Mouse (Mus musculus): ENCODE data around the gene Fam83f.
"Not testable (repeated sequence)": the region's sequence is repeated elsewhere in the genome, so short reads cannot be mapped to it uniquely, and the experiment has no call there.

The Fam83f gene

DNA sequence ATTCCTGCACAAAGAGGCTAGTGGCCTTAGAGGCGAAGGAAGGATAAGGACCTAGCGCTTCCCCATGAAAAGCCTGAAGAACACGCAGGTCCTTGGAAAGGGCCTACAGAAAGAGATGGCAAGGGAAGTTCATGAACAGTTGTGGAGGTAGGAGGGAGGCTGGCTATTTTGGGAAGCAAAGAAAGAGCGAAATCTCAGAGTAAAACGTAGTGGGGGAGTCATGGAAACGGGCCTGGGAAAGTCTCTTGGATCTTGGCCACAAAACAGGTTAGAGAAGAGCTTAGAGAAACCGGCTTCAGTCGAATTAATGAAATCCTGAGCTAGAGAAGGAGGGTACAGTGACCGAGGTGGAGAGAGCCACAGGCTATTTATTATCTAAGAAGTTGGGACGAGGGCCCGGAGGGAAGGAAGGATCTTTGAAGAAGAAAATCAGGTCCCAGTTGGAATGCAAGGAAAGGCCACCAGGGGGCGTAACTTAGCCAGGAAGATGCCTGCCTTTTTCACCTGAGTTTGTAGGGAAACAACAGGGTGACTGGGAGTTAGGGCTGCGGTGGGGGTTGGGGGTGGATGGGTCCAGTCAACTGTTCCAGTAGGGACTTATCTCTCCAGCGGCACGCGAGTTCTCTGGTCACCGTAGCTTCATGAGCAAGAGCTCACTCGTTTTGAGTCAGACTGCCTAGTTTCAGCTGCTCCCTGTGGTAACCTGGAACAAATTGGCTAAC is 34.3 kb downstream of the Fam83f start:
- peak; percentile 76 for DNase-seq (ENCODE audit: low spot score)

DNA sequence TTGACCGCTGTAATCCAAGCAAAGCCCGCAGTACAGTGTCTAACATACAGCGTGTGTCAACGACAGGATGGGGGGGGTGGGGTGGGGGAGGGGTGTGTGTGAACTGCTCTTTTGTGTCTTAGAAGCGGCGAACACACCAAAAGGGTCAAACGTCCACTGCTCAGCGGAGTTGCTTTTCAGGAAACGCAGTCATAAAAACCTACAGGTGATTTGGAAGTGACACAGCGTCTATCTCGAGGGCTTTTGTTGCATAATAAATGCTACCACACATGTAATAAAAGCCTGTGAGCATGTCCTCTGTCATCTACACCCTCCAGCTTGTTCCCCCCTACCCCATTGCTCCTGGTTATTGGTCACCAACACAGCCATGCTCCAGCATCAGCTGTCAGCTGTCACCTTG is 34.9 kb downstream of the Fam83f start:
- DNase-seq (ENCODE audit: low spot score), result no peak

DNA sequence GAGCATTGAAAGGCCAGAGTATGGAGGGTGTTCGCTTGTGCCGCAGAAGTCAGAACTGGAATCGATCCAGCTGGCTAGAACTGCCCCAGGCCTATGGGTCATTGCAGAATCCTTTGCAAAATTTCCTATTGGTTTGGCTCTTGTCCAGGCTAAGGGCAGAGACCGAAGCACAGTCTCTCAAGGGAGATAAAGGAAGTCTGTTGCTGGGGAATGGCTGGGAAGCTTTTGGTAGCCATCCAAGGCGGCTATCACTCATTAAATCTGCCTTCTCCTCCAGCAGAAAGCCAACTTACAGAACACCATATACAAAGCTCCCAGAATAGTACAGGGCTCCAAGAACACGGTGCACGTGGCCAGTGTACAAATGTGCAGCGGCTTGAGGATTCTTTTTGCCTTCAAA is 35.4 kb downstream of the Fam83f start:
- DNase-seq (ENCODE audit: low spot score), result peak; percentile 78

DNA sequence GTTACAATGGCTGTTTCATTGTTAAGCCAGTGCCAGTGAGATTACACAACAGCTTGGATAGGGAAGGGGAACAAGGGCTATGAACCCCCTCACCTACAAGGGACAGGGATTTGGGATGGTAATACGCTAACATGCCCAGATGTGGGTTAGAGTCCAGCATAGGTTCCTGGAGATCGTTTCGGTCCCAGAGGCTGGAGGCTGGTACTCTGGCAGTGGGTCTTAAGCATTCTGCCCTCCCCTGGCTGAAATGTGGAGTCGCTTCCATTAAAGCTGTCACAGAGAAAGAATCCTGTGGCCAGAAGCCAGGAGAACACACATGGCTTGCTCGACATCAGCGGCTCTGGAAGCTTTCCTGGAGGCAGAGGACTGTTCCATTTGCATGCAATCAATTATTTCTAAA is 37.9 kb downstream of the Fam83f start:
- DNase-seq (ENCODE audit: low spot score), result peak; percentile 50

DNA sequence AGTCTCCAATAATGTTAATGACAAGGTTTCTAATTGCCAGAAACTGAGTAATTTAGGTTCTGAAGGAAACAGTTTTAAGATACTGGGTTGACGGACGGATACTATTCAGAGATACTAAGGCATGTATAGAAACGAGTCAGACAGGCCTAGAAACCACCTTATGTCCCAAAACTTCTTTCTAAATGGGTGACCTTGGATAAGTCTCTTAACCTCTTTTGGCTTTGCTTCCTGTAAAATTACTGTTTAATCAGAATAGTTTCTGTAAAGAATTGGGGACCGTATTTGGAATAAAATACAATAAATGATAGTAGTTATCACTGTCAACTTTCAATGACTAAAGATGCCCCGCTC is 38.6 kb downstream of the Fam83f start:
- no peak for DNase-seq (ENCODE audit: low spot score)

DNA sequence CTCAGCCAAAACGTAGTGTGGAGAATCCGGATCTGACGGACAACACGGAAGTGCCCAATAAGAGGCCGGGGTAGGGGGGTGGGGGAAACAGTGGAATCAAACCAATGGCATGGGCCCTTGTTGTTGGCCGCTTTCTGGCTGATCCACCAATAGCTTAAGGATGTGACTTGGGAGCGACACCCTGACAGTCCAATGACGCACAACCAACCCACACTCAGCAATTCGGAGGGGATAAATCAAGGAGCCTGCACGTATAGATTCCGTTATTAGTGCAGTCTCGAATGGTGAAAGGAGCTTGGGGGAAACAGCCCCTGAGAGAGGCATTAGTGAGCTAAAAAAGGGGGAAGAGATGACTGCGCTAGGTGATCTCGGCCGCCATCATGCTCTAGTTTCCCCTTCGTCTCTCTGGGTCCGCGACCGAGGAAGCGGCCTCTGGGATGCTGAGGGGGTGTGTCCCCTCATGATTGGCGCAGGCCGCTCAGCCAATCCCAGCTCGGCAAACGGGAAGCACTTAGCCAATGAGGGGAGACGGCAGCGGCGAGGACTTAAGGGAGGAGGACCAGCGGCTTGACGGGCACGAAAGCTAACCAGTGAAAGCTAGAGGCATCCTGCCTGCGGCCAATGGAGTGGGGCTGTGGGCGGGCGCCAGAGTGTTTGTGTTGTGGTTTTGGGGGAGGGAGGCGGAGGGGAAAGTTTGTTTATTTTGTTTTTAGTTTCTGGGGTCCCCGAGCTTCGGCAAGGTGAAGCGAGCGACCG is 39.1 kb downstream of the Fam83f start, which contains the start of gene Tnrc6b:
TSS of gene Tnrc6b (plus strand) at position 706 of the 756 bp plus-strand sequence.
- peak; percentile 99 for DNase-seq (ENCODE audit: low spot score)

DNA sequence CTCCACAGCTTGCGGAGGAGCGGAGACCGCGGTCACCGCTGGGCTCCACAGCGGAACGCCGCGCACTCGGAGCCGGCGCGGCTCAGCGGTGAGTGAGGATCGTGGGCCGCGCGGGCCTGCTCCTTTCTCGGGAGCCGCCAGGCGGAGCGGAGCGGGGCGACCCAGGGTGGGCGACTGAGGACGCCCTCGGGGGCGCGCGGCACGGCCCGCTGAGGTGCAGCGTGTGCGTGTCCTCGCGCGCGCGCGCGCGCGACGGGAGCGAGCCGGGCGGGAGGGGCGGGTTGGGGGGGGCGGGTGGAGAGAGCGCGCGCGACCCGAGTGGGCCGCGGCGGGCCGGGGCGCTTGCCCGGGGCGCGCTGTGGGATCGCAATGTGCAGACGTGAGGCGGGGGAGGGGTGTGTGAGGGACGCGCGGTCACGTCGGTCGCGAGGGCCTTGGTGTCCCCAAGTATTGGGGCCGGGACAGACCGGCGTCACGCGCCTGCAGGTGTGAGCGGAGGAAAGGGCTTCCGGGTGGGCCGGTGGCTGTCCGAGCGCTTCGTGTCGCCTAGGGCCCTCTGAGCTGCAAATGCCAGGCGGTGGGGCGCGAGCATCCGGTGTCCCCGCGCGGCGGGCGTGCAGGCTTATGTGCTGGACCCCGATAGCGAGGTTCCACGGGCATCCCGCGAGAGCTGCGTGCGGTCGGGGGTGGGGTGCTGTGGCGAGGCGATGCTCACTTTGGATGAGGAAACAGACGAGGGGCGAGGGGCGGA is 39.9 kb downstream of the Fam83f start:
- DNase-seq (ENCODE audit: low spot score), result peak; percentile 35

DNA sequence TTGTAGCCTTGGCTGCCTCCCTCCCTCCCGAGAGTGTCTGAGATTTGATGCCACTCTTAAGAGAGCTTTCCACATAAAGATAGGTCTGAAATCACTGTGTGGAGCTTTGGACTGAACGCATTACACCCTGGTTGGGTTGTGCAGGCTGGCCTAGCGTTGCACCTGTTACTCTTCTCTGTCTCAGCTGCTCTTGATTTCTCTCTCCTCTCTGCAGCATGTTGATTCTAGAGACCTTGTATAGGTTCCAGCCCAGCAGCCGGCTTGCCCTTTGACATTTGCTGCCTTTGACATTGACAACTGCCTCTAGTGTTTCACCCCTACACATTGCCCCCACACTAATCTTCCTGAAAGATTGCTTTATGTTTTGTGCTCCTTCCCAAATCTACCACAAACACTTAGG is 42.7 kb downstream of the Fam83f start:
- no peak for DNase-seq (ENCODE audit: low spot score)

DNA sequence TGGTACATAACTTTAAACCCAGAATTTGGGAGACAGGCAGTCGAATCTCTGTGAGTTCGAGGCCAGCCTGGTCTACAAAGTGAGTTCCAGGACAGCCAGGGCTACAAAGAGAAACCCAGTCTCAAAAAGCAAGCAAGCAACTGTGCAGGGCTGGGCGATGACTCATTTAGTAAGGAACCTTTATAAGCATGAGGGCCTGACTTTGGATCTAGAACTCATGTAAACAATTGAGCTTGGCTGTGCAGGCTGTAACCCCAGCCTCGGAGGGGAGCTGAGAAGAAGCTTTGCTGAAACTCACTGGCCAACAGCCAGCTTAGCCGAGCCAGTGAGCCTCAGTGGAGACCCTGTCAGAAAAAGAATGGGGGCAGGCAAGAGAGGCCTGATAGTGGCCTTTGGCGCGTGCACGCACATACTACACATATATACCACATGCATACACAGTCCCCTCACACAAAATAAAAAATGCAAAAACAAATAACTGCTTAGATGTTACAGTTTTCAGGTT is 45.0 kb downstream of the Fam83f start:
- DNase-seq (ENCODE audit: low spot score), result no peak

DNA sequence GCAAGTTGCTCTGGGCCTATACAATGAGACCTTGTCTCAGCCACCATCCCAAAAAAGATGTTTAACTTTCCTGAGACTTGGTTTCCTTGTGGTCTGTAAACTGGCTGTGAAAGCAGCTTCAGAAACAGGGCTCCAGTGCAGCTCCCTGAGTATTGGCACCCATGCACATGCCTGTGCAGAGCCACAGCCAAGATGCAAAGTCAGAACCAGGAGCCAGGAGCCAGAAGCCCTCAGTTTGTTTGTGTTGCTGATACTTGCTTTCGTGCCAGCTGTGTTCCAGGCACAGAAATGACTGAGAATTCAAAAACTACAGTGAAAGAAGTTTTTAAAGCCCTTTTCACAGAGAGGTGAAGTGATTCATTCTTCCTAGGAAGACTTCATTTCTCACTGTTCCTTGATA is 45.8 kb downstream of the Fam83f start:
- peak; percentile 38 for DNase-seq (ENCODE audit: low spot score)

DNA sequence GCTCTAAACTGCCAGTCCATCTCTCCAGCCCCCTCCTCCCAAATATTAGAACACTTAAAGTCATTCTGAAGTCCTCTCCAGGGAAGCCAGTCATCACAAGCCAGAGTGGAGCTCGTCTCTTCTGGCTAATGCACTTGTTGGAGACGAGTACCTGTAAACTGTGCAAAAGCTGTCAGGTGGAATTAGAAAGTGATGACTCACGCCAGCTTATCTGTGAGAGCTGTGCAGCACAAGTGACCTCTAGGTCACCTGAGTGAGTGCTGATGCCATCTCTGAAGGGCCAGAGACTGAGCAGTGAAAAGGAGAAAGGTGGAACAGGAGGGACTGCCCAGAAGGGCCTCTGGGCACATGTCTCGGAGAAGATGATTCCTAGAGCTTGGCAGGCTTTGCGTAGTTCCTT is 48.6 kb downstream of the Fam83f start:
- peak; percentile 43 for DNase-seq (ENCODE audit: low spot score)

DNA sequence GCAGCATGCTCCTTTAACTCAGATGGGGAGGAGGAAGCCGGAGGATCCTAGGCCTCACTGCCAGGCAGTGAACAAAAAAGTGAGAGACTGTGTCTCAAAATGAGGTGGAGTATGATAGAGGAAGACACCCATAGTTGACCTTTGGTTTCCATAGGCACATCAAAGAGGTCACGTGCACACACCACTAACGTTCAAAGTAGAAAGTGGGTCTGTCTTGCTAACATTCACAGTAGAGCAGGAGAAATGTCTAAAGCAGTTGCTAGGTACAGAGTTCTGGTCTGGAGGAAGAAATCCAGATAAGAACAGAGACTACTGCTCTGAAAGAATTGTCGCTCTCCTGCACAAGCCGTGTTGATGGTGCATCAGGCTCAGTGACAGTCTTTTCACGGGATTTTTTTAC is 50.2 kb downstream of the Fam83f start:
- no peak for DNase-seq (ENCODE audit: low spot score)

DNA sequence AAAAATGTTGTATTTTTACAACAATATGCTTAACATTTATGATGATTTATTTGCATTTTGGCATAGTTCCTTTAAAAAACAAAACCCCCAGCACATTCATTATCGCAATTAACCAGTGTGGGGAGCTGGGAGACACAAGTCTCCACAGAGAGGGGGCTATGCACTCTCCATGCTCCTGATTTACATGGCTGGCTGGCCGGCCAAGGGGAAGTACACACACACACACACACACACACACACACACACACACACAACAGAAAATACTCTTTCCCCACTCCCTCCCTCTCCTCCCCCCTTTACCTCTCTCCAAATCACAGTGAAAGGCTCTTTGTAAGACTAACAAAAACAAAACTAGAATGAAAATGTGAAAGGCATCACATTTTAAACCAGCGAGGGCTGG is 50.7 kb downstream of the Fam83f start:
- DNase-seq (ENCODE audit: low spot score), result no peak

DNA sequence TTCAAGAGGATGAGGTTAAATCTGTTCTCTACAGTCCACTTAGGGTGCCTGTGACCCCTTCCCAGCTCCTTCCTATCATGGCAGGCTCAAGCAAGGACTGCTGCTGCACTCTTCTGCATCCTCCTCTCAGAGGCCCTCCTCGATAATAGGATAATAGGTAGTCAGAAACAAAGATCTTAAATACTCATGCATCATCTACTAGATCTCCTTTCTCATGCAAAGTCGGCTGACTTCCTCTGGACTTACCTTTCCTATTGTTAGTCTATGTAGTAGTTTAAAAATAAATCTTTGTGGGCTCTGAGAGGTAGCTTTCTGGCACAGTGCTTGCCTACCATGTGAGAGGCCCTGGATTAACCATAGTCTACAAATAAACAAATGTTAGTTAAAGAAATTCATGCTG is 57.8 kb downstream of the Fam83f start:
- DNase-seq (ENCODE audit: low spot score), result no peak

DNA sequence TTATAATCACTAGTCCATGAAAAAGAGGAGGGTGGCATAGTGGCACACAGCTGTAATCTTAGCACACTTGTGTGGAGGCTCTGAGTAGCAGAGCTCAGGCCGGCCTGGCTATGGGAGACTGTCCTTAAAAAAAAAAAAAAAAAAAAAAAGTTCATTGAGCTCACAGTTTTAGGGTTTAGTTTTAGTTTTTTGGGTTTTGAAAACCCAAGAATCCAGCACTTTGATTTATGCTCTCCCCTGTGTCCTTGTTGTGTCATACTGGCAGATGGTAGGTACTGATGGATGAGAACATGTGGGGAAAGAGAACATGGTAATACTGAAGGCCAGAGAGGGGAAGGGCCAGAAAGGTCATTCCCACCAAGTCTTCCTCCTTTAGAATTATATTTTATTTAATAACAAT is 59.4 kb downstream of the Fam83f start:
- DNase-seq (ENCODE audit: low spot score), result no peak

DNA sequence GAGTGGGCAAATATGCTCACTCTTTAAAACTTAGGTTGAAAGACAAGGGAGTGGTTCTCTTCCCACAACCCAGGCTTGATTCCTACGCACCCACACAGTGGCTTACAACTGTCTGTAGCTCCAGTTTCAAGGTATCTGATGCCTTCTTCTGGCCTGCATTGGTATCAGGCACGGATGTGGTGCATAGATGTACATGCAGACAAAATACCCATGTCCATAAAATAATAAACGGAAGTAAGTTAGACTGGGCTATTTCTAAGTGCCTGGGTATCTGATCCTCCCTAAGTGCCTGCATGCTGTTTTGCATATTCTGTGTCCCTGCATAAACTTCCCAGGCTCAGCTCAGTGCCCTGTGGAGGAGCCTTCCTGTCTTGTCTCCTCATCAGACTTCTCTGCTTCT is 59.9 kb downstream of the Fam83f start:
- no peak for DNase-seq (ENCODE audit: low spot score)

DNA sequence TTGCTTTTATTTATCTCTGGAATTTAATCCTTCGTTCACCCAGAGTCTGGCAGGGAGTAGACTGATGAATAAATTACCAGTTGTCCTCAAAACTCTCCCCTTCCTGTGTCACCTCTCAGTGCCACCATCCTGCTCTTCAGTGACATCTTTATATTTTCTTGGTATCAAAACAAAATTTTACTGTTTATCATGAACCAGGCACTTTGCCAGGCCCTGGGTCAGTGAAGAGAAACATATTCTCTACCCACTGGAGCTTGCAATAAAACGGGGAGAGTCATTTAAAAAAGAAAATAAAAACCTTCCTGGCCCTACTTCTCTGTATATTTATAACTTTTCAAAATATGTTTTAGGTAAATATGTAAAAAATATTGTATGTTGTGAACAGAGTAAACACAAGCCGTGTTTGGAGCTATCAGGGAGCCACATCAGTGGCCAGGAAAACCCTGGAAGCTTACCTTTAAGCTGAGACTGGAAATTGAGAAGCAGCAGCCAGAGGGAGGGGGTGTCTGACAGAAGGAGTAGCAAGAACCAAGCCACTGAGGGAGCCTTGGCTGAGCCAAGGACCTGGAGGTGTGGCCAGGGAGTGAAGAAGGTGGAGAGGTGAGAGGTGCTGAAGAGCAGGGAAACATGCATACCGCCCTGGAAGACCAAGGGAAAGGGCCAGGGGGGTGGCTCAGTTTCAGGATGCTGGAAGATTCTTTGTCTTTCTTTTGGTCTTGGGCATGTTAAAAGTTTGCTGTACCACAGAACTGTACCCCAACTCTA is 60.8 kb downstream of the Fam83f start:
- no peak for DNase-seq (ENCODE audit: low spot score)

DNA sequence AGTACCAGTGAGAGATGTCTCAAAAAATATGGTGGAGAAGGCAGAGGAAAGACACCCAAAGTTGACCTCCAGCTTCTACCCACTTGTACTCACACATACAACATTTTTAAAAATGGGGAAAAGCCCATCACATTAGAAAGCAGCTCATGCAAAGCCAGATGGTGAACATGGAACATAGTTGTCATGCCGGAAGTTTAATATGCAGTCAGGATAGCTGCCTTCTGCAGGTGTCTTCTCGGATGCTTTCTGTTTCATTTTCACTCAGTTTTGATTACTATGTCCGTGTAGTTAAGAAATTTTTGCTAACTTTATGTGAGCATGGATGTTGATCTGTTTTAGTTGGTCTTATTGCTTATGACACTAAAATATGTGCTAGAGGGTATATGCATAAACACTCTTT is 63.7 kb downstream of the Fam83f start:
- no peak for DNase-seq (ENCODE audit: low spot score)

DNA sequence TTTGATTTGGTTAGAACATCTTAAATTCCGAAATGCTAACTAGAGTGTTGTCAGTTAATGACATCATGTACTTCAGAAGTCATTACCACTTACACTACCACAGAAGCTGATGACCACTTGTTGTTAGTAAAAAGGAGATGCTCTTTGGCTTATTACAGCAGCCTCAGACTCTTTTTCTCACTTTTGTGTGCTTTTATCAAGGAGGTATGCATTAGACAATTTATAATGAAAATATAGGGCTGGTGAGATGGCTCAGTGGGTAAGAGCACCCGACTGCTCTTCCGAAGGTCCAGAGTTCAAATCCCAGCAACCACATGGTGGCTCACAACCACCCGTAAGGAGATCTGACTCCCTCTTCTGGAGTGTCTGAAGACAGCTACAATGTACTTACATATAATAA is 64.1 kb downstream of the Fam83f start:
- not testable (repeated sequence) for DNase-seq (ENCODE audit: low spot score)

DNA sequence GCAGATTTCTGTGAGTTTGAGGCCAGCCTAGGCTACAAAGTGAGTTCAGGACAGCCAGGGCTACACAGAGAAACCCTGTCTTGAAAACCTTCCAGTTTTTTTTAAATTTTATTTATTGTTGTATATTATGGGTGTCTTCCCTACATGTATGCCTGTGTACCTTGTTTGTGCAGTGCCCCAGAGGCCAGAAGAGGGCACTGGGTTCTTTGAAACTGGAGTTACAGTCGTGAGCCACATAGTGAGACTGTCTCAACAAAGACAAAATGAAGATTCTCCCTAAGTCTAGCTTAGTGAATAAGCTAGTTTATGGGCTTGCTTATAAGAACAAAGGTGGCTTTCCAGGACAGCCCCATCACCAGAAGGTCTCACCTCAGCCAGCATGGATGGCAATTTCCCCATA is 64.9 kb downstream of the Fam83f start:
- DNase-seq (ENCODE audit: low spot score), result no peak

DNA sequence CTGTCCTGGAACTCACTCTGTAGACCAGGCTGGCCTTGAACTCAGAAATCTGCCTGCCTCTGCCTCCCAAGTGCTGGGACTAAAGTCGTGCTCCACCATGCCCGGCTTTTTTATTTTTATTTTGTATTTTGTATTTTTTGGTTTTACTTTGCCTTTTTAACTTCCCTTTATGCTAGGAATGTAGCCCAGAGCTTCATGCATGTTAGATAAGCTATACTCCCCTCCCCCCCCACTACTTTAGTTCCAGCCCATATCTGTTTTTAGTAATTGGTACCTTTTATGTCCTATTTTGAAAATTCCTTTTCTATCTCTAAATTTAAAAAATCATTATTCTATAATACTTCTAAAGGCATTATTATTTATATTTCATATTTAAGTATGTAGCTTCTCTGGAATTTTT is 66.6 kb downstream of the Fam83f start:
- no peak for DNase-seq (ENCODE audit: low spot score)

DNA sequence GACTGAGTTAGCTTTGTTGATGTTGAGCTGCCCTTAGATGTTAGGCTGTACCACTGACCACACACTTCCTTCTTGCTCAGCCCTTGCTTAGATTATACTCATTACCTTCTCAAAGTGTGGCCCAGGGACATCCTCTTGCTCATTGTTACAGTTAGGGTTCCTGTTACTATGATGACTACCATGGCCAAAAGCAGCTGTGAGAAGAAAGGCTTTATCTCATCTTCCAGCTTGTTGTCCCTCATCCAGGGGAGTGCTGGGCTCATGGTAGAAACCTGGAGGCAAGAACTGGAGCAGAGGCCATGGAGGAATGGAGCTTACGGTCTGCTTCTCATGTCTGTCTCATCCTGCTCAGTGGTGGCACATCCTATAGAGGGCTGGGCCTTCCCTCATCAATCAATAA is 68.3 kb downstream of the Fam83f start:
- DNase-seq (ENCODE audit: low spot score), result no peak
